Mouse (Mus musculus): Measurements from ENCODE around the gene Nptx2.

The Nptx2 gene

GRCm38 (mm10) chr5:144585100-144585499, 39.4 kb downstream of the Nptx2 start:
- no peak for DNase-seq (ENCODE audit: low spot score)

- DNase-seq (ENCODE audit: low spot score) = no peak
Measured at GRCm38 (mm10) chr5:144591248-144591880, 45.7 kb downstream of the Nptx2 start.

- peak; percentile 62 for DNase-seq (ENCODE audit: low spot score)
Measured at GRCm38 (mm10) chr5:144594796-144595195, 49.1 kb downstream of the Nptx2 start.
